28 mouse cellular contexts compared by ENCODE assay signal in the genomic region with DNA sequence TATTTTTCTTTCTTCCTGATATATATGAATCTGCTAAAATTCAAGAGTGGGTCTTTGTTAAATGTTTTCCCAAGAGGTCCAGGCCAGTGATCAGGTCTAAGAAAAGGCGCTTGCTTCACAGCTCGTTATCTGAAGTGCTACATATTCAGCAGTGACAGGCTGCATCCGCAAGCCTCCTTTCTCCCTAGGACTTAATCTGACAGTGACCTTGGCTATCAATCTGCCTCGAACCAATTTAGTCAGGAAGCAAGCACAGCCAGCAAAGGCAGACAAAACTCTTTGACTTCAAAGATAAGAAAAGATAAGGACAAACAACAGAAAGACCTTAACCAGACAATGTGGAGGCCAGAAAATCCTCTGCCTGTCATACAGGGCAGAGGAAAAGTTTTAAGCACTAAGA. TPM values are rescaled to one million over a fixed set of nuclear protein-coding genes. Genes with fewer than 3 reads are reported as not detected.
DNase-seq lines count a peak whose midpoint lies in the region; ATAC-seq and TF ChIP-seq lines count a peak whose summit lies in the region.
"Had no signal": no experiment of that assay in that cellular context is flagged by ENCODE, and none has a peak within 500 bp of the region (broad histone marks: within the 10 kb centered on the region; RNA-seq: fewer than 3 reads in every experiment).

No protein-coding gene starts in this region.

- peaks cover 33% of the 10 kb centered on the region for H3K4me1 ChIP-seq in heart, embryonic 12.5 days (replicated peaks)
- peaks cover 4% of the 10 kb centered on the region; the same call in 1 of the 2 replicates for H3K4me1 ChIP-seq in hindbrain, embryonic 13.5 days (replicated peaks)
- H3K4me1 ChIP-seq in hindbrain, embryonic 11.5 days (replicated peaks; ENCODE audit: control insufficient read depth, insufficient read depth, low read length) = no peaks in the 10 kb centered on the region
- H3K4me1 ChIP-seq in MEL (ENCODE audit: control insufficient read depth in 1 of 2, insufficient read depth in 2 of 2, low read length in 2 of 2) = peaks cover 0 to 2% of the 10 kb centered on the region in 2 experiments; a peak in 1 of 4 replicates
- H3K4me1 ChIP-seq: embryonic facial prominence, embryonic 13.5 days; forebrain, embryonic 12.5 days; hindbrain, embryonic 10.5 days; neural tube, embryonic 12.5 days had no signal

- no peaks in the 10 kb centered on the region for H3K79me2 ChIP-seq in MEL (ENCODE audit: control insufficient read depth, insufficient read depth, low read length, poor library complexity)

- WGBS in heart, embryonic 12.5 days = 6% methylated on average over 4 of the region's 4 CpGs
- 48% methylated on average over 4 of the region's 4 CpGs for WGBS in hindbrain, embryonic 13.5 days
- 66% methylated on average over 4 of the region's 4 CpGs for WGBS in hindbrain, embryonic 11.5 days

- H3K36me3 ChIP-seq in heart, embryonic 12.5 days = peaks cover 8% of the 10 kb centered on the region; the same call in 1 of the 2 replicates
- H3K36me3 ChIP-seq in hindbrain, embryonic 13.5 days = peaks cover 4% of the 10 kb centered on the region
- H3K36me3 ChIP-seq in hindbrain, embryonic 11.5 days (ENCODE audit: control insufficient read depth, insufficient read depth, low read length) = no peaks in the 10 kb centered on the region
- H3K36me3 ChIP-seq in MEL (ENCODE audit: control insufficient read depth in 1 of 2, insufficient read depth in 2 of 2, low read length in 2 of 2) = peaks cover 0 to 2% of the 10 kb centered on the region in 2 experiments; a peak in 1 of 4 replicates
- H3K36me3 ChIP-seq: embryonic facial prominence, embryonic 13.5 days; forebrain, embryonic 12.5 days; limb, embryonic 15.5 days had no signal

- no peak for TF ChIP-seq RAD21 in MEL (IDR thresholded peaks at IDR 0.05; ENCODE audit: low read depth, low read length)

- H3K4me3 ChIP-seq in heart, embryonic 12.5 days = no peak overlapping the region
- H3K4me3 ChIP-seq in hindbrain, embryonic 13.5 days = no peak overlapping the region
- H3K4me3 ChIP-seq in hindbrain, embryonic 11.5 days (ENCODE audit: low read depth, low read length) = no peak overlapping the region
- no peak overlapping the region for H3K4me3 ChIP-seq in MEL (ENCODE audit: control insufficient read depth in 1 of 2, insufficient read depth in 1 of 2, low read depth in 2 of 2, low read length in 2 of 2)
- H3K4me3 ChIP-seq: embryonic facial prominence, embryonic 13.5 days; erythroblast, embryonic 14.5 days; forebrain, embryonic 12.5 days; hindbrain, embryonic 10.5 days; limb, embryonic 15.5 days; megakaryocyte, embryonic 14.5 days; midbrain, embryonic 13.5 days; neural tube, embryonic 12.5 days had no signal

- no peak for TF ChIP-seq CTCF in MEL (IDR thresholded peaks at IDR 0.05 in 2 of 3, conservative IDR thresholded peaks at IDR 0.05 in 1 of 3; ENCODE audit: control insufficient read depth in 1 of 3, insufficient read depth in 1 of 3, low read depth in 2 of 3, low read length in 3 of 3, poor library complexity in 1 of 3, severe bottlenecking in 1 of 3)

- H3K9me3 ChIP-seq in heart, embryonic 12.5 days (replicated peaks) = peaks cover 4% of the 10 kb centered on the region; the same call in 1 of the 2 replicates
- no peaks in the 10 kb centered on the region for H3K9me3 ChIP-seq in hindbrain, embryonic 13.5 days
- H3K9me3 ChIP-seq in hindbrain, embryonic 11.5 days (ENCODE audit: control insufficient read depth, low read length) = no peaks in the 10 kb centered on the region
- H3K9me3 ChIP-seq in MEL (replicated peaks; ENCODE audit: insufficient read depth, low read length) = no peaks in the 10 kb centered on the region
- H3K9me3 ChIP-seq: limb, embryonic 15.5 days; megakaryocyte, embryonic 14.5 days; midbrain, embryonic 13.5 days; neural tube, embryonic 12.5 days had no signal

- intact Hi-C loops in heart, postnatal 14 days (cut with DNase I) = no loop called here

- no peaks in the 10 kb centered on the region for H3K27me3 ChIP-seq in heart, embryonic 12.5 days (replicated peaks)
- no peaks in the 10 kb centered on the region for H3K27me3 ChIP-seq in hindbrain, embryonic 13.5 days
- no peaks in the 10 kb centered on the region for H3K27me3 ChIP-seq in hindbrain, embryonic 11.5 days (ENCODE audit: control insufficient read depth, insufficient read depth, low read length)
- no peaks in the 10 kb centered on the region for H3K27me3 ChIP-seq in MEL (ENCODE audit: control insufficient read depth in 1 of 2, insufficient read depth in 2 of 2, low read length in 2 of 2)
- H3K27me3 ChIP-seq: embryonic facial prominence, embryonic 13.5 days; forebrain, embryonic 12.5 days; limb, embryonic 15.5 days; midbrain, embryonic 13.5 days; neural tube, embryonic 12.5 days; Patski had no signal

- TF ChIP-seq EP300 in MEL (IDR thresholded peaks at IDR 0.05; ENCODE audit: low read depth in 1 of 2, low read length in 2 of 2) = no peak

- peak overlapping the region; percentile 71 for H3K27ac ChIP-seq in heart, embryonic 12.5 days (ENCODE audit: poor library complexity, severe bottlenecking)
- no peak overlapping the region for H3K27ac ChIP-seq in hindbrain, embryonic 13.5 days
- no peak overlapping the region for H3K27ac ChIP-seq in hindbrain, embryonic 11.5 days (ENCODE audit: low read depth, low read length)
- no peak overlapping the region for H3K27ac ChIP-seq in MEL (ENCODE audit: control insufficient read depth, low read depth, low read length)
- H3K27ac ChIP-seq: embryonic facial prominence, embryonic 13.5 days; forebrain, embryonic 12.5 days; hindbrain, embryonic 10.5 days; limb, embryonic 15.5 days; liver, embryonic 14.5 days; midbrain, embryonic 13.5 days; neural tube, embryonic 12.5 days had no signal

- TF ChIP-seq POLR2A in MEL (IDR thresholded peaks at IDR 0.05; ENCODE audit: control insufficient read depth in 1 of 2, insufficient read depth in 1 of 2, low read depth in 1 of 2, low read length in 2 of 2, poor library complexity in 1 of 2) = no peak

- ATAC-seq in heart, embryonic 12.5 days (ENCODE audit: insufficient number of reproducible peaks, low FRiP score) = peak; percentile 36; the same call in 1 of the 2 replicates
- ATAC-seq in hindbrain, embryonic 13.5 days (ENCODE audit: low FRiP score) = no peak
- no peak for ATAC-seq in hindbrain, embryonic 11.5 days (ENCODE audit: low FRiP score)
- ATAC-seq: CD4-positive, CD25-positive, alpha-beta regulatory T cell, adult 4 months; midbrain, embryonic 13.5 days; Patski had no signal

- no peak overlapping the region for H3K9ac ChIP-seq in heart, embryonic 12.5 days
- peak overlapping the region; percentile 10; the same call in 1 of the 2 replicates for H3K9ac ChIP-seq in hindbrain, embryonic 13.5 days
- no peak overlapping the region for H3K9ac ChIP-seq in hindbrain, embryonic 11.5 days (ENCODE audit: low read depth, low read length)
- no peak overlapping the region for H3K9ac ChIP-seq in MEL (ENCODE audit: control insufficient read depth, low read depth, low read length, poor library complexity, severe bottlenecking)
- H3K9ac ChIP-seq: embryonic facial prominence, embryonic 13.5 days; forebrain, embryonic 12.5 days; limb, embryonic 15.5 days; liver, embryonic 14.5 days; lung, embryonic 14.5 days; midbrain, embryonic 13.5 days; neural tube, embryonic 12.5 days had no signal

- DNase-seq in adrenal gland, adult 2 months = peak; percentile 61
- DNase-seq in adrenal gland, adult 18-20 months (ENCODE audit: low spot score in 2 of 2) = no peak
- DNase-seq in heart, postnatal 14 days = no peak
- DNase-seq in hindbrain, embryonic 11.5 days (ENCODE audit: low spot score) = no peak
- DNase-seq in MEL (ENCODE audit: low read depth, low spot score) = no peak
- DNase-seq in cerebellum, adult 8-10 months = no peak
- DNase-seq: cerebellum, adult 2 months; cerebellum, postnatal 36 days; embryo, embryonic 11 days; gastrocnemius, postnatal 25 days; kidney, adult 18-20 months; kidney, postnatal 10 days; left cerebral cortex, postnatal 4 days; lung, embryonic 14.5 days; thymus, postnatal 14 days had no signal

- peak overlapping the region; percentile 6; the same call in 1 of the 2 replicates for H3K4me2 ChIP-seq in heart, embryonic 12.5 days
- no peak overlapping the region for H3K4me2 ChIP-seq in hindbrain, embryonic 13.5 days
- H3K4me2 ChIP-seq in hindbrain, embryonic 11.5 days (replicated peaks; ENCODE audit: low read depth, low read length) = no peak overlapping the region
- H3K4me2 ChIP-seq: embryonic facial prominence, embryonic 13.5 days; forebrain, embryonic 12.5 days; limb, embryonic 15.5 days; lung, embryonic 14.5 days; midbrain, embryonic 13.5 days; neural tube, embryonic 12.5 days had no signal

TF ChIP-seq in MEL, 35 proteins besides CTCF, POLR2A, EP300 and RAD21:
- TF ChIP-seq GATA1 (IDR thresholded peaks at IDR 0.05; ENCODE audit: low read depth, low read length) (0 out of 2 replicates have a peak, but pooled peaks have one; percentile 15), POLR2AphosphoS5 (IDR thresholded peaks at IDR 0.05; ENCODE audit: borderline replicate concordance, low read depth, low read length) (no peak), POLR2AphosphoS2 (IDR thresholded peaks at IDR 0.05; ENCODE audit: low read length) (no peak)

RNA-seq across cellular contexts. Expression of gene Plekhm3, which starts 10.5 kb away (rescaled TPM):
- total RNA-seq in adrenal gland, adult 2 months (2021) = 10 to 100 TPM; 12.7 to 21.4 TPM
- 3.8 and 3.9 TPM in 2 replicates for polyA plus RNA-seq in adrenal gland, adult 2 months (2012; rRNA removed)
- total RNA-seq in adrenal gland, adult 18-20 months (2021) = 10 to 100 TPM; 14.9 to 16.6 TPM
- 7.1 and 10.5 TPM in 2 replicates for polyA plus RNA-seq in heart, embryonic 12.5 days (2016; fragmentation: Nextera tagmentation; extraction: Ambion mirVana)
- 10 to 100 TPM in 1 of 2 experiments, 1 to 10 TPM in 1; 6.8 to 10.8 TPM for total RNA-seq in heart, postnatal 14 days (2021)
- polyA plus RNA-seq in hindbrain, embryonic 13.5 days (2015; fragmentation: Nextera tagmentation; extraction: Ambion mirVana) = 10.9 and 11.1 TPM in 2 replicates
- polyA plus RNA-seq in hindbrain, embryonic 11.5 days (2014; fragmentation: Nextera tagmentation; extraction: Ambion mirVana) = 6.8 and 9.6 TPM in 2 replicates
- 1.7 and 1.8 TPM in 2 replicates for total RNA-seq in MEL (2012; rRNA removed)
- polyA plus RNA-seq in MEL (2012; ENCODE audit: insufficient read depth in 1 of 2, insufficient read length in 2 of 2, low read depth in 1 of 2, low replicate concordance in 2 of 2, missing spikeins in 1 of 2) = 1 to 10 TPM in 1 of 2 experiments, not detected in 1; 2.0 TPM
